Mouse (Mus musculus) frontal cortex, postnatal 10 days (tissue): ENCODE results near the gene Msh4.
"Not testable (repeated sequence)": the region's sequence is repeated elsewhere in the genome, so short reads cannot be mapped to it uniquely, and the experiment has no call there.

Experiments used
- DNase-seq, 2 experiments: peaks; one replicate each; pipeline ENCODE4 v3.0.0; 2022; ENCODE audit warnings: low spot score in 2 of 2, mixed read lengths in 1 of 2

Gene Msh4

DNA sequence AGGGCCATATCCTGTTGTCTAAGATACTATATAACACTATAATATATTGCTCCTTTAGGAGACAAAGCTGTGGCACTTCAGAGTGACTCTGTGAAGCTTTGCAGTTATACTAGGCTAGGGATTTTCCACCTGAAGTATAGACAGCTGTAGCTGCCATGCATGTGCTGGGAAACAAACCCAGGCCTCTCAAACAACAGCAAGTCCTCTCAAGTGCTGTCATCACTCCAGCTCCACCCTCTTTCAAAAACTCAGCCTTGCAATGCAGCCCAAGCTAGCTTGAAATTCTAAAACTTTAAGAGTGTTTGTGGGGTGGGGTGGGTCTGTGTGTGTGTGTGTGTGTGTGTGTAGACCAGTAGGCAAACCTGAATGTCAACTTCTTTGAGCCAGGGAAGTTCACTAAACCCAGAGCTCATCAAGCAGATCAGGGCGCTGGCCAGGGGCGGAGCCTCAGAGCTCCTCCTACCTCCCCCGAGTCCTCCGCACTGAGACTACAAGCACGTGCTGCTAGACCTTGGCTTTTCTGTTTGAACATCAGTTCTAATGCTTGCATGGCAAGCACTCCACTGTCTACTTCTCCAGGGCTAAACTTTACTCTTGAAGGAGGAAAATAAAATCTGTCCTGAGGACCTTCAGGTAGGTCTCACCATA is 56.4 kb downstream of the Msh4 start:
- no peak for DNase-seq

- no peak for DNase-seq
These were observed 58.7 kb downstream of the Msh4 start for GRCm38 (mm10) chr3:153847207-153847733.

GRCm38 (mm10) chr3:153846109-153846508 is 59.8 kb downstream of the Msh4 start:
- no peak for DNase-seq

GRCm38 (mm10) chr3:153845500-153845899 is 60.4 kb downstream of the Msh4 start:
- no peak for DNase-seq

GRCm38 (mm10) chr3:153844757-153845156 is 61.2 kb downstream of the Msh4 start:
- no peak for DNase-seq

DNA sequence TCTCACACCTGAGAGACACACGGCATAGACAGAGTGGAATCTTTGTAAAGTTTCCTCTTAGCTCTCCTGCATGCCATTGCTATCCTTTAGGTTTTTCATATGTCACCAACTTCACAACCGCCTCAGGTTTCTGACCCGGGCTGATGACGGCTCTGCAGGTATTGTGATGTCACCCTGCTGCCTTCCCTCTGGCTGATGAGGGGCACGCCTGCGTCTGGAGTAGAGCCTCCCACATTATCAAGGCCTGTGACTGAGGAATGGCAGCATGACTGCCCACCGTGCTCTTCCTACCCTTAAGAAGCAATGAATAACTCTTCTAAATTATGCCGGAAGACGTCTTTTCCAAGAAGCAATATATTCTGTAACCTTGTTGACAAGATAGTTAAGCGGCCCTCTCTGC is 61.9 kb downstream of the Msh4 start, which contains the start of gene Asb17:
TSS of gene Asb17 (plus strand) at position 180 of the 400 bp plus-strand sequence.
- DNase-seq = no peak

- DNase-seq = no peak
These were observed 68.3 kb downstream of the Msh4 start for GRCm38 (mm10) chr3:153837593-153837992.

GRCm38 (mm10) chr3:153836316-153836715 is 69.6 kb downstream of the Msh4 start:
- no peak for DNase-seq

DNA sequence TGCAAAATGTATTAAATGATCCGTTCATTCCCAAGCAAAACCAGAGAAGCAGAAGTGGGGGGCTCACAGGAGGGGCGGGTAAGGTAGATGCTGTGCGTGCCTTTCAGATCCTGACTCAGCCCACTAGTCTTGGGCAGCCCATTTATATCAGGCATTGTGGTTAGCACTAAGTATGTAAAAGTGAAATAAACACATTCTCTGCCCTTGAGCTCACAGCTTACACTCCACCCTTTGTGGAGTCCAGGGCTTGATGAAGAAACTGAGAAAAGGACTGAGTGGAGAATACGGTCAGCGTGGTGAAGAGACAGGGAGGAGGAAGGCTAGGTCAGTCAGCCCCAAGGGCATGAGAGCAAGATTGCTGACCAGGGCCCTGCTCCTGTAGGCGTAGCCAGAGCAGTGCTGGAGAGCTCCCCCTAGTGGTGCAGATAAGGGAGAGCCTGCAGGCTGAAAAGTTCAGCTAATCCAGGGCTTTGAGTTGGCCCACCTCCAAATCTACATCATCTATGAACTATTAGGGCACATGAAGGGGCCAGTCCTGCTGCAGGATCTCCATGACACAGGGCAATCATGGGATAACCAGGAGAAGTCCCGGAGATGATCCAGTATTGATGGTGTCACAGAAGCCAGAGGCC is 70.4 kb downstream of the Msh4 start:
- DNase-seq = peak in 1 of 2 experiments; percentile 30

DNA sequence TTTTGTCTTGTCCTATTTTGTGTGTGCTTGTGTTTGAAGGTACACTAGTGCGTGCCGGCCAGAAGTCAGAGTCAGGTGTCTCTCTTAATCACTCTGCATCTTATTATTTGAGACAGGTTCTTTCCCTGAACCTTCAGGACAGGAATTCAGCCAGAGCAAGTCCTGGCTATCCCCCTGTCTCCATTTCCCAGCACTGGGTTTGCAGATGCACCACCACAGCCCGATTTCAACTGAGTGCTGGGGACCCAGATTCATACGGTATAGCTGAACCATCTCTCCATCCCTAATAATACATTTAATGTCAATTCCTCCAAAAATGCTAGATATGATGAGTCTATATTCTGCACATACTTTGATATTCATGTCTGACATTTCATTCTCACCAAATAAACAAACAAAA is 71.9 kb downstream of the Msh4 start:
- no peak for DNase-seq

DNA sequence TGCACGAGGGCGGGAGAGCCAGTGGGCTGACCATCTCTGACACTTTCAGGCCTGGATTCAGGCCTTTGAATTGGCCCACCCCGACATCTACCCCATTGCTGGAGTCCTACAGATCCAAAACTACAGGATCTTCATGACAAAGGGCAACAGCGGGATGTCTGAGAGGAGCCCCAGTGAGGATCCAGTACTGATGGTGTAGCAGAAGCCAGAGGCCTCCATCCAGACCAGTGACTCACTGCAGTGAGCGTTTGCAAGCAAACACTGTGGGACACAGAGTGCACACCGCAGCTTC is 73.3 kb downstream of the Msh4 start:
- DNase-seq = no peak

- DNase-seq = no peak
These were observed 73.9 kb downstream of the Msh4 start for GRCm38 (mm10) chr3:153831873-153832653.

- DNase-seq = no peak
These were observed 74.7 kb downstream of the Msh4 start for GRCm38 (mm10) chr3:153831014-153831872.

GRCm38 (mm10) chr3:153829788-153830187 is 76.2 kb downstream of the Msh4 start:
- not testable (repeated sequence) for DNase-seq

DNA sequence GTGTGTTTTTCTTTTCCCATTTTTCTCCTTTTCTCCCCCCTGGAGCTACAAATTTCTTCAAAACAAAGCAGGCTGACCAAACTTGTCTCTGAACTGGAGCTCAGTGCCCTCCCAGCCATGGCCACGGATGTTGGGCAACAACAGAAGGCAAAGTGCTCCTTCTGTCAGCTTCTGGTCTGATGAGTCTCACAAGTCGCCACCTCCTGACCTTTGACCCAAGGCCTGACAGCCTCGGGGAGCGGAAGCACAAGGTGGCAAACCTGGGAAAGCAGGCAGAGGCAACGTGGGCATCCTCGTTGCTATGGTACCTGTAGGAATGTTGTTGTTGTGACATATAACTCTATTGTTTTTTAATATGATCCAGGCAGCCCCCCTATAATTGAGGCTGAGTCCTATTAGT is 79.3 kb downstream of the Msh4 start:
- no peak for DNase-seq

DNA sequence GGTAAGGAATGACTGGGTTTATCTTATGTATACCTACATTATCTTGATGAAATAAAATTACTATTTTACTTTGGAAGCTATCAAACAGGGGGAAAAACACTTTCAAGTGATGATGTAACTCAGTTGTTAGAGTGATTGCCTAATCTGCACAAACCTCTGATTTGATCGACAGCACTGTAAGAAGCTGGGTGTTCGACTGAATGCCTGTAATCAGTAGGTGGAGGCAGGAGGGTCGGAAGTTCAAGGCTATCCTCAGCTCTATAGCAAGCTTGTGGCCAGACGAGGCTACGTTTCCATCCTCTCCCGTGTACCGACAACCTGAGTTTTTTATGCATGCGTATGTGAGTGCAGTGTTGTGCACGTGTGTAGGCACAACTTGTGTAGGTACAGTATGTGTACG is 80.7 kb downstream of the Msh4 start:
- no peak for DNase-seq

DNA sequence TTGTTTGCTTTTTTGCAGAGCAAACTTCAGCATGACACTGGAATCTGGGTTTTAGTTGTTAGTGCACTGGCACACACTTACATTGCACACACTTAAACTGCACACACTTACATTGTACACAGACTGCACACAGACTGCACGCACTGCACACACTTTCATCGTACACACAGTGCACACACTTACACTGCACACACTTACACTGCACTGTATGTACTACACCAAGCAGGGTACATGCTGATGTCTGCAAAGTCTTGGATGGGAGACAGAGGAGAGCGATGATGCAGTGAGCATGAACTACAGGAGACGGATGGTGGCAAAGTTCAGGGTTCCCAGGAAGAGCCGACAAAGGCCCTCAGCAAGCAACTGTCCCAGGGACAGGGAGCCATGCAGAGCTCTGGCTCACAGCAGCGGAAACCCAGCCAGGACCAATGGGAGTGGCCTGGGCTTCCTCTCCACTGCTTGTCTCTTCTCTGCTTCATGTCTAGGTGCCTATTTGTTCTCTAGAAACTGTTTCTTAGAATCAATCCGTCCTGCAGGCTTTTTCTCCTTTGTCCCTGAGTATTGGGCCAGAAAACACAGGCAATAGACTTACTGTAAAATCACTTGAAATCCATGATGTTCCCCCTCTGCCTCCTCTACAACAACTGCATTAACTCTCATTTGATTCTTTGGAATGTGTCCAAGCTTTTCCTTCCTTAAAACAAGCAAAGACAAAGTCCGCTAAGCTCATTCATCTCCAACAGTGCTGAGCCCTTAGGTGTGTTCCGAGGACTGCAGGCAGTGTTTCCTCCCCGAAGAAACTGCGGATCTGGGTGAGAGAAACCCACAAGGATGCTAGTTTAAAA is 82.0 kb downstream of the Msh4 start:
- DNase-seq = no peak

DNA sequence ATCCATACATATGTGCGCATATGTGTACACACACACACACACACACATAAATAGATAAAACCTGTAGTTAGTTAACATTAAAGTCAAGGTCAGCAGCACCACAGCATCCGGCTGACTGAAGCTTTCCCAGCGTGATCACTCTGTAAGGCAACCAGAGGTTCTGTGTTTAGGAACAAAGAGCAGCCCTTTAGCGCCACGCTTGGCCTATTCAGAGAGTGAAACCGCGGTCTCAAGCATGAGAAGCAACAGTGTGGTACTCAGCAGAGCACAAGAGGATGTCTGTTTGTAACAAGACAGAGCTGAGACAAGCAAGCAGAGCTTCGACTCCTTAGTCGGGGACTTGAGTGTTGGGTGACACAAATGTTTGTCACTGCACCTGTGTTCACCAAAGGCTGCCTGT is 86.5 kb downstream of the Msh4 start:
- no peak for DNase-seq

DNA sequence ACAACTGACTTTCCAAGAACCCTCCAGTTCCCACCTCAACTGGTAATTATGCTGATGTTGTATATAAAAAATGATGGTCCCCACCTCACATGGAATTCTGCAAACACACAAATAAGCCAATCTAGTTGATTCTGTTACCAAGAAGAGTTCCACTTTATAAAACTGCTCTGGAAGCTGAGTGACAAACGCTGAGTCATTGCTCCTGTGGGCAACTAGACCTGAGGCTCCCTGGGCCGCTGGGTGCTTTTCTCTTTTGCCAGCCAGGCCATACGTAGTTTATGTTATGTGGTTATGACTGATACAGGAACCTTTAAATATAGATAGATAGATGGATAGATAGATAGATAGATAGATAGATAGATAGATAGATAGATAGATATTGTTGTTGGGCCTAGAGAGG is 87.2 kb downstream of the Msh4 start:
- DNase-seq = no peak

GRCm38 (mm10) chr3:153817376-153817890 is 88.5 kb downstream of the Msh4 start:
- no peak for DNase-seq

DNA sequence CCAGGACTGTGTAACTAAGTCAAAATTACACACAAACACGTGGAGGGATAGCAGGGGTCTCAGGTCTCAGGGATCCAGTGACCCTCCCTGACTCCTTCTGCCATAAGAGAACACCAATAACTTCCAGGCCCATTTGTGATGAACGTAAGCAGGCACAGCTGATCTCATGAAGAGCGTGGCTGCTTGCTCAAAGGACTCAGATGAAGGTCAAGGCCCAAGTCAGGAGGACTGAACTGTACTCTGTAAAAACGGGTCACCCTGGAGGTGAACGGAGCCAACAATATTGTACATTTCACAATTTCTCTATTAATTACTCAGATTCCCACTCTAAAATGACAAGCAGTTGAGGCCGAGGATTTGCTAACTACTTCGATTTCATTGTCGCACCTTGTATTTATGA is 91.9 kb downstream of the Msh4 start:
- no peak for DNase-seq
